Mouse (Mus musculus) forebrain, embryonic 12.5 days (tissue): ENCODE measurements around the gene Tlr12. TPM values are rescaled to one million over a fixed set of nuclear protein-coding genes. Genes with fewer than 3 reads are reported as not detected.

ENCODE experiments used
- polyA plus RNA-seq: library from polyadenylated mRNA; unstranded; fragments of >200 nt; fragmentation: Nextera tagmentation; extraction: Ambion mirVana; gene quantifications from 2 replicates; pipeline ENCODE4 v1.2.1, GENCODE M21; 2016

The Tlr12 gene
- polyA plus RNA-seq, 1 experiment from 2014 or later: 0.79 TPM

Other genes with a start within 250 kb of the Tlr12 start
- 7.4 and 8.3 TPM in 2 replicates for gene Zscan20, start 8.5 kb downstream of the Tlr12 start, polyA plus RNA-seq
- gene Phc2, start 36.1 kb upstream of the Tlr12 start, polyA plus RNA-seq: 56.1 and 148 TPM in 2 replicates
- gene A3galt2, start 136.7 kb upstream of the Tlr12 start, polyA plus RNA-seq: 0.38 and 0.57 TPM in 2 replicates
- 41.9 and 43.7 TPM in 2 replicates for gene Zfp362, start 187.4 kb upstream of the Tlr12 start, polyA plus RNA-seq